Mouse (Mus musculus) embryo, embryonic 9.5 days (tissue): Measurements from ENCODE around the gene Mecom.

ENCODE experiments used
- DNase-seq: peaks from one replicate; pipeline ENCODE4 v3.0.0-alpha.2; 2017; ENCODE audit errors: extremely low spot score

The Mecom gene

DNA sequence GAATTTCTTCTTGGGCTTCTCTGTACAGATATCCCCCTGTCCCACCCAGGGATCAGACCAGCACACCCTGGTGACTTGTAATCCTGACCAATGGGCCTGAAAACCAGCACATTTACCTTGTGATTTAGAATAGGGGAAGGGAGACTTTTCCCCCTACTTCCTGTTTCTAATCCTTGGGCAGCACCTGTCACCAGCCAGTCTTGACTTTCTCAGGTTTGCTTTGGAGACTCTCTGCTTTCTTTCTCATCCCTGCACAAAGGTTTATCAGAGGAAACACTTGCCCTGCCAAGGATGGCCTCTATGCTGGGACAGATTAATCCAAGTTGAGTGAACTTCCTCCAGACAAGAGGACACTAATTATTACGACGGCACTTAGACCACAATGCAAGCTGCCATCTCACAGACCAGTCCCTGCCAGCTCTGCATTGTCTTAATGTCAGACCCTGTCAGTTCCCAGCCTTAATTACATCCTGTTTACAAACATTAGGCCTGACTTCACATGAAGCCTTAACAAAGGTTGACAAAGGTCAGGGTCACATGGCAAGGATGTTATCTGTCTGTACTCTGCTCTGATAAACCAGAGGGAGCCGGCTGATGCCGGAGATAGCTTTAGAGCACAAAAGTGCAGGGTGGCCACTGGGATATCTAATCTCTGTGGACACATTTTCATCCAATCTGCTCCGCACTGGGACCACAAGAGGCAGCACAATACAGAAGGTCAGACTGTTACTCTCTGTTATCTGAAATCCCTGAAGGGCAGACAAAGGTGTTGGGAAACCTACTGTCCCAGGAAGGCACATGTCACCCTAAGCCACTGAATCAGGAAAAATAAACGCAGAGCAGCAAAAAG, 193.7 kb downstream of the Mecom start:
- DNase-seq, result peak; percentile 20

DNA sequence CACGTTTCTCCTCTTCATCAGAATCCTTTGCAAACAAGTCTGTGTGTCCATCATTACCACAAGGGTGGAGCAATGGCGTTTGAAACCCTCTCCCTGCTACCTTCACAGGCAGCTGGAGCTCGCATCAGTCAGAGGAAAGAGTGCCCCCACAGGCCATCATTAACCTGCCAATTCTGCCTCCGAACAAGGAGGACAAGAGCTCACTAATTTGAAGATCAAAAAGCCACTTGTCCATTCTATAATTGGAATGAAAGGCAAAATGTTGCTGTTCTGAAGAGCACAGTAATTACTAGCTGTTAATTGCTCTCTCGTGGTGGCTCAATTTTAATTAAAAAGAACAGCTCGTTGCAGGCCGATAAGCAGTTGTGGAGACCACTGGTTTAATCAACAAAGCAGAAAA, 198.5 kb downstream of the Mecom start:
- peak; percentile 12 for DNase-seq

DNA sequence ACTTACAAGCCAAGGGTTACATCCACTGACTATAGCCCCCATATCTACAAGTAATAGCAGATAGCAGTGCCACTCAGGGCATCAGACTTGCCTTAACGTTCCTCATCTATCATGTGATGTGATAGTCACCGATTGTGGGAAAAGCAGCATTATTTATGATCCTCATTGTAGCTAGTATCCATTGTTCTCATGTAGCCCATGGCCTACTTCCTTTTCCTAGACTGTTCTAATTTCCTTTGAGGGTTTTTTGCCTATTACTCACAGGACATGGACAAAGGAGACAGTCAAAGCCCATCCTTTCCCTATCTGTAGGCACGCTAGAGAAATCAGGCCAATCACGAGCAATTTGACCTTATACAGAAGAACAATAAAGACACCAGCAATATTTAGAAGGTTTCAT, 203.7 kb downstream of the Mecom start:
- no peak for DNase-seq

DNA sequence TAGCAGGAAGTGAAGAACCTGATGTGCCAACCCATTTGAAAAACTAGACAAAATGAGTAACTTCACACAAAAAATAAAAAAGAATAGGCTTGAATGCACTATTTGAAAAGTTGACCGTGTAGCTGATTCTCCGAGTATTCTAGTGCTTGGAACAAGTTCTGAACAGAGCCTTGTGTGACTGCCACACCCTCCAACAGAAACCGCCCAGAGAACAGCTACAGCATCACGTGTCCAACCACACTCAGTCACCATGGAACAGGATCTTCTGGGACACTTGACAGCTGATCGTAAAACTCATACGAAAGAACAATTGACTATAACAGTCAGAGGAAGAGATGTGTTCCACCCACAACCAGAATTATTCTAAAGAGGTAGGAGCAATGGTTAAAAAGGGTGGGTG, 215.5 kb downstream of the Mecom start:
- DNase-seq, result no peak

DNA sequence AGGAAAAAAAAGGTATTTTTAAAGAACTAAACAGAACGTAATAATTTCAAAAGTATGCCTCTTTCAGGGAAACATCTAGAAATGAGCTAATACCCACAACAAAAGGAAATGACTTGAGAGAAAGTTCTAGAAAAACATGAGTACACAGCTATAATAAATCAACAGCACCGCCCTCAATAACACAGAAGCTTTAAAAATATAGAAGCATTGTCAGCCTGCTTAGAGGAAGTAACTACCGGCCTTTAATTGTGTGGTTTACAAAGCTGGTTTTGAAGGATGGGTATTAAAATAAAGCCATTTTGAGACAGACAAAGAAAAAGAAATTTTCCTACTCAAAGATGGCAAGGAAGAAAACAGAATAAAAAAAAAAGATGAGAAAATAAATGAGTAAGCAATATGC, 217.3 kb downstream of the Mecom start:
- DNase-seq, result no peak

DNA sequence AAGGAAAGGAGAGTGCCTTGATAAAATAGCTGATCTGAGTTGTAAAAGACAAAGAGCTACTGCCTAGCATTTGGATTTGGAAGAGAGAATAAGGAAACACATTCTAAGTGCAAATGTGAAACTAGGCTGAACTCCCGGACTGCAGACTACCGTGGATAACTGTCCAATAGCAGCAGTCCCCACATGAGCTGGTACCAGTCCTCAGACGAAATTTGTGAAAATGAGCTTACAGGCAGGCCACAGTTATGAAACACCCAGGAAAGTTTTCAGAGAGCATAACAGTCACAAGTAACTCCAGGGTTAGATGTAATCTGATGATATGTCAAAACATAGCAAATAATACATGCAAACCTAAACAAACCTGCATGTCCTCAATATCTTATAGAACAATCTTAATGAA, 217.8 kb downstream of the Mecom start:
- no peak for DNase-seq

DNA sequence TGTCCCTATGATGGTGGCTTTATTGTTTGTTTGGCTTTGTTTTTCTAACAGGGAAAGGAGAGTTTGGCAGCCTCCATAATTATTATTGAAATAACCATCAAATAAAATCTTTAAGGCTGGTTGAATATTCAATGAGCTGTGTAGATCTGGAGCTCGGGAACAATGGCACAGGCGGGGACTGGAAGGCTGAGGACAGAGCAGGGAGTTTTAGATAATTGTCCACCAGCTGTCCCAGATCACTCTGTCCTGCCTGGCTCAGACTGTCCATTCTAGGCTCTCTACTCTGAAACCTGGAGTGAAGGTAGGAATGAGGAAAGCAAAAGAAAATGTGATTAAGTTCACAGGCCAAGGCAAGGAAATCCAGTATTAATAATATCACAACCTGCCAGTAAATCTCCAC, 232.9 kb downstream of the Mecom start:
- DNase-seq, result no peak

DNA sequence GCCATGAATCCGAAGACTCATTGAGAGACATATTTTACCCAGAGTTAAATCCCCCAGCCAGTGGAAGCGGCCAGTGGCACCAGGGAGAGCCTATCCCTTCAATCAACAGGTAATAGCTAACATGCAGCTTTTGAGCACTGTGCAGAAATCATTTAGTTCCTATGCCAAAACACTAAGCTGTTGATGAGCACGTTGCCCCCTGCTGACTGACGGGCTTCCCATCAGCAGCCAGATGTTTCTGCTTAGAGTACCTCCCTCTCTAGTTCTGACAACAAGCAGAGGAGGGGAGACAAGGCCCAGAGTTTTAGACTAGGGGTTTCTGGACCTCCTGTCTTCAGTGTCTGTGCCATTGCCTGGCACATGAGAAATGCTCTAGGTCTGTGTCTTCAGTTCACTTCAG, 239.7 kb downstream of the Mecom start:
- peak; percentile 24 for DNase-seq

DNA sequence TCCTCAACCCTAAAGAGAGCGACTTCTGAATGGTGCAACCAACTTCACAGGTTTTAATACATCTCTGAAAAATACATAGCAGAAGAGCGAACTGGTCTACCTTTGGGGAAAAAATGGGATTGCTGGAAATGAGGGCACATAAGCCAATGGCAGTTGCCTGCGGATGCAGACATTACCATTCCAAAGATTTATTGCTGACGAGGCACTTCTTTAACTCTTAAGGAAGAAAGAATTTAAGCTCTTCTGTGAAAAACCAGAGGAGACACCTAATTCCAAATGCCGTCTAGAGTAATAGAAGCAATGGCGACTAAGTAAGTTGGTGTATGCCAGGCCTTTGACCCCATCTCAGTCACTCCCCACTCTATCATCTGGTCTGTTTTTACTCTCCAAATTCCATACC, 240.2 kb downstream of the Mecom start:
- no peak for DNase-seq

DNA sequence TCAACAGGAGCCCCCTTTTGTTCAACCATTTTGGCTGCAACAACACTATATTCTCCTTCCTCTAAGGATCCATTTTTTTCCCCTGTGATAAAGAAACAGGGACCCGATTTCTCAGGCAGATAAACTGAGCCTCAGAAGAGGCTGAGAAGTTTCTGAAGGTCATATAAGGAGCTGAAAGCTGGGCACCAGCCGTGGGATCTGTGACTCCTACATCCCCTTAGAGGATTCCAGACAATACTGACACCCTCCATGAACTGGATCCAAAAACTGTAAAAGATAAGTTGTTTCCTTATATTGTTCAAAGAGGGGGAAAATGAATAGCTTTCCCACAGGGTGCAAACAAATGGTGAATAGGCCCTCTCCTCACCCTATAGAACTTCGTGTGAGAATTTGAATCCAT, 241.7 kb downstream of the Mecom start:
- no peak for DNase-seq

DNA sequence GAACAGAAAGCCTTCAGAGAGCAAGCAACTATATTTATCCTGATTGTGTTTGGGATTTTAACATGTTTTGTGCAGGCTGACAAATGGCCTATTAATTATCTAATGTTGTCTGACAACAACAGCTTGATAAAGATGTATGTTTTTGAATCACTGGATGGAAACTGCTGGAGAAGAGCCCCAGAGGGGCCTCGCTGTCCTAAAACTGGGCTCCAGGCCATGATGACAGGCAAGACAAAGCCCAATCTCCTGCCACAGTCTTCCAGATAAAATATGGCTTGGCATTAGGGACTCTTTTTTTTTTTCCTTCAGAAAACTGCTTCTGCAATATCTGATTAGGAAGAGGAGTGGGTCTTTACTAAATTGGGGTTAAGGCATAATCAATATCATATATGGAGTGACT, 248.3 kb downstream of the Mecom start:
- DNase-seq, result no peak

DNA sequence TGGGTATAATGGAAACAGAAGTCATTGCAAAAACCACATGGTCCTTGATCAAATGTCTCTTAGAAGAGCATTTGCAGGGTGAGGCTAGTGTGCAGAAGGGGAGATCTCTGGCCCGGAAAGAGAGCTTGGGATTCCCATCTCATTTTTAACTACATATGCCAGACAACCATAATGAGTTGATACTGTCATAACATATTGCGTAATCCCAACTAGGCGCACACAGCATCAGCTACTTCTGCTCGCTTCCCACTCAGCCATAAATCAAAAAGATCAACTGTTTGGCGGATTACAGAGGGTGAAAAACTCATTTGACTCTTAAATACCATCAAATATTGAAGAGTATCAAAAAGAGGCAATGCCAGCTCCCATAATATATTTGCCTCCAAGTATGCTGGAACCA, 253.4 kb downstream of the Mecom start:
- no peak for DNase-seq

DNA sequence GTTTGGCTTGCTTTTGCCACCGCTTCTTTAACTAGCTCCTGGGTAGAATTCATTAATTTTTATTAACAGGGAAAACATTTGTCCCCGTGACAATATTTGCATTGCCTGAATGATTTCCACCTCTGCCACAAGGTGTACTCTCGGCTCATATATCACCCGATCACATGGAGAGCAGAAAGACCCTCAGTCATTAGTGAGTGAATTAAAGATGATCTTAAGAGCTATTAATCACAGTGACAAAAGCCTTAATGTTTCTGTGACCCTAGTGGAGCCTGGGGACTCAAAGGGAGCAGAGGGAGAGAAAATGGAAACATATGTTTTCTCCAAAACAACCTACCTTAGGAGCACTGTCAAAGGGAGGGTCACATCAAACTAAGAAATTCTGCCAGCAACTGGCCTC, 261.3 kb downstream of the Mecom start:
- DNase-seq, result no peak

DNA sequence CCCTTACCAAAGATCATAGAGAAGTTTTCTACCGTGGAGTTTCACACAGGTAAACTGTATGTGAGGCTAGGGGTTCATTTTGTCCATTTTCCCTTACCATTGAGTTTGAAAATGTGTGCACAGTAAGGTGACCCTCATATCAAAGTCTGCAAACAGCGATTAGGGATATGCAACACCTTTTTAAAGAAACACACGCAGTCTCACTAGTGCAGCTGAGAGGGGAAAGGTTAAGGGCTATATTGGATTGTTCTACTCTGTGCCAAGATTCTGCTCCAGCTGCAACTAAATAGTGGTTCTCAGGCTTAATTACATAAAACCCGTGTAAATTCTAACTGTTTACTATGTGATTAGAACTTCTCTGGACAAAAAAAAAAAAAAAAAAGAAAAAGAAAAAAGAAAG, 263.7 kb downstream of the Mecom start:
- DNase-seq, result no peak

DNA sequence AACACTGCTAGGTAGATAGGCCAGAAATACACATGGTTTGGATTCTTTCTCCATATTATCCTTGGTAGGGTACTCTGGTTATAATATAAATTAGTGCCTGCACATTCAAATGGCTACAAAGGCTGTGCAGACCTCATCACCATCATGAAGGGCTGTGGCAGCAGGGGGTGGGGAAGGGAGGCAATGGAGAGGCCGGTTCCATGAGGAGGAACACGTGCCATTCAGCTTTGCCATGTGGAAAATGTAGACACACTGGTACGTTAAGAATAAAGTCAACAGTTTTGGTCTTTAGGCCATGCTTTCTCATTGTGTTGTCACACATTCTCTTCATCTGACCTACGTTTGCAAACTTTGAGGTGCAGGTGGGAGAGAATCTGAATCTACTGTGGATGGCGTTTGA, 264.2 kb downstream of the Mecom start:
- no peak for DNase-seq

DNA sequence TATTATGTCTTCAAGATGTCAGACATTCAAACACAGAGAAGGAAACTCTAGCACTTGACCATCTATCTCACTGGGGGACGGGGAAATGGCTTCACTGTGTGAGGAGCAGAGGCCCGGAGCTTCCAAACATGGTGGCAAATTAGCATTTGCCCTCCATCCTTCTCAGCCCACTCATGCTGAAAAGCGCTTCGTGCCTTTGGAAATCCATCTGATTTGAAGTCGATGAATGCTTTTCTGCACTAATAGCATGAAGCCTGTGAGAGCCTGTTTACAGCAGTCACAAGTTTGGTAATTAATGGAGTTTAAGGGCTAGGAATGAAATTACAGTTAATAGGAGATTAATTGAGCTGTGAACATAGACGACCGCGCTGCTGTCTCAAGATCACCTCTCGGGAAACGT, 270.2 kb downstream of the Mecom start:
- no peak for DNase-seq

DNA sequence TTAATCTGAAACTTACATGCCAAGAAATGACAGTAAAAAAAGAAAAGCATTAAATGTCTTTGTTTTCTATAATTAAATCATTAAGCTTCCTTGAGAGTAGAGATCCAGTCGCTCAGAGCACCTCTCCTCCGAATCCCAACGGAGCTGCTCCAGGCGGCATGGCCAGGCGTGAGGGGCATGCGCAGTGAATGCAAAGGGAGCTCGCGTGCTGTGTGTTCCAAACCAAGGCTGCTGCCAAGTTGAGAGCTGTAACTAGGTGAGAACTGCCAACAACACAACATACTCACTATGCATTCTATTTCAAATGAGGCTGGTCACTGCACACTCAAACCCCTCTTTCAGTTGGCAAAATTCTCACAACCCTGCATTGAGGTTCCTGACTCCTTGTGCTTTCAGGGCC, 271.7 kb downstream of the Mecom start:
- DNase-seq, result no peak

DNA sequence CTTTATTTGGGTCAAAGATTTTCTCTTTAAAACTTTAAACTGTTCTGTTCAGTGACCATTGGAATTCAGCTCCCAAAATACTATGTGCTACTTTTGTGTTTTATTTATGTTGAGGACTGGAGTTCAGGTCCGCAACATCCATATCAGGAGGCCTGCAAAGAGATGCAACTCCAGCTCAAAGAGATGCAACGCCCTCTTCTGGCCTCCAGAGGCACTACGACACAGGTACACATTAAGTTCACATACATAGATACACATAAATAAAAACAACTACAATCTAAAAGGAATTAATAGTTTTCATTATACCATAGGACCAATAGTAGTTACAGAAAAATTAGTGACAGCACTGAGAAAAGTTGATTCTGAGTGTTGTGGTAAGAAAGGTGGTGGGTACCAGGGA, 278.6 kb downstream of the Mecom start:
- no peak for DNase-seq

DNA sequence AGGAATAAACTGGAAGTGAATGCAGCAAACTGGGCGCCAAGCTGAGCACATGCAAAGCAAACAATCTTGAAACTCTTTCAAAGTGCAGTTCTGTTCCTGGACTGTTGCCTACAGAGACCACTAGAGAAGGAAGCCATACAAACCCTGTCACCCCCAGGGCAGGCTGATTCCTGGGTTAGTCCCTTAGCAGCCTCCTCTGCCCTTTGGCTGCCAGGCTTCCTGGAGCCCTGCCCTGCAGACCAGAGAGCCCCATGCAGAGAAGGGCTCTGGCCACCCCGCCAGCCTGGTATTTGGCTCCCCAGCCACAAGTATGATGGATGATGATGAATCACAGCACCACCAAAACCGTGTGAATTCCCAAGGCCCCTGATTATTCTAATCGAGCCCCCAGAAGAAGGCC, 286.9 kb downstream of the Mecom start:
- no peak for DNase-seq

DNA sequence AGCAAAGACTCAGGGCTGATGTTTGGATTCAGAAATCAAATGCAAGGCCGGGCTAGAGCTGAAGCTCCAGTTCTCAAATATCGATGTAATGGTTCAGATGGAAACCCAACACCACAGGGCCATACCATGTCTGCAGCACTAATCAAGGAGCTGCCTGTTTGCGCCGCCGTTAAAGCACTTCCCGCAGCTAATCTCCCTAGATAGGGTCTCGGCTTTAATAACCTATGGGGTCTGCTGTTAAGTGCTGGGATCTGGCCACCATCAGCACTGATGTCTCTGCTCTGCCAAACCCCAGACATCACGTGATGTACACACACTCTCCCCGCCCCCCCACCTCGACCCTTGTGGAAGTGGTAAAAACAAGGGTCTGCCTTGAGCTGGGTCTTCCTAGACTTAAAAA, 289.4 kb downstream of the Mecom start:
- DNase-seq, result peak; percentile 28

DNA sequence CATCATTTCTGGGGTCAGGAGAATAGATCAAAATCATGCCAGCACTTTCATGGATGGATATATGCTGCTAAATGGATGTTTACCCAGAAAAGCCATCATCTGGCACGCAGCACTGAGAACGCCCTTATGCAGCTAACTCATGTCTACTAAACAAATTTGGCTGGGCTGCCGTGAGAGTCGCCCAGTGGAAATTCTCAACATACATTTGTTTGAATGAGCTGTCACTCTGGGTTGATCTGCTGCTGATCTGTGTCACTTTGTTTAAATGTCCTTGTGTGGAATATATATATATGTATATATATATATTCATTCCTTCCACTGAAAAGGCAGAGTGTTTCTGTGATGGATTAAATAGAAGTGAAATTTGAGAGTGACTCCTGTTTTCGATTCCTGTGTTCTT, 290.0 kb downstream of the Mecom start:
- DNase-seq, result no peak

DNA sequence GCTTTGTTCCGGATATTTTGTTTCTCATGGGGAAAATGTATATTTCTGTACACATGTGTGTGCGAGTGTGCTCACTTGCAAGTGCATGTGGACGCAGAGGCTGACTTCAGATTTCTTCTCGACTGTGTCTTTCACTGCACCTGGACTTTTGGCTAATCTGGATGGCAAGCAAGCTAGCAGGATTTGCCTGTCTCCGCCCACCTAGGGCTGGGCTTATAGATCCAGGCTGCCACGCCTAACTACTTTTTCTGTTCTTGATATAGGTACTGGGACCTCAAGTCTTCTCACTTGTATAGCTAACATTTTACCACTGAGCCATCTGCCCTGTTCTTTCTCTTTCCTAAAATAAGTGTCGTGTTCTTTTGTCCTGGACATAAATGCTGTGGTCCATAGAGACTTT, 290.9 kb downstream of the Mecom start:
- DNase-seq, result no peak

DNA sequence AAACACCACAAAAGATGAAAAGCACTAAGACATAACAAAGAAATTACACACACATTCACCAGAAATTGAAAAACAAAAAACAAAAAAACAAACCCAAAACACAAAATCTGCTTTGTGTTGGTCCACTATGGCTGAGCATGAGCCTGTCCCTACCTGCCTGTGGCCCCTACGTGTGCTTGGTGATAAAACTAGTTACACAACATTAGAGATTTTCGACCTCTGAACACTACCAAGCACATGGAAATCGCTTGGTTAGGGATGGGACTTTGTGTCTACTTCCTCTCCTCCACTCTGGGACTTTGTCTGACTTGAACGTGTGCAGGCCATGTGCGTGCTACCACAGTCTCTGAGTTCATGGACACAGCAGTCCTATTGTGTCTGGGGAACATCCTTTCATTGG, 292.0 kb downstream of the Mecom start:
- DNase-seq, result no peak

DNA sequence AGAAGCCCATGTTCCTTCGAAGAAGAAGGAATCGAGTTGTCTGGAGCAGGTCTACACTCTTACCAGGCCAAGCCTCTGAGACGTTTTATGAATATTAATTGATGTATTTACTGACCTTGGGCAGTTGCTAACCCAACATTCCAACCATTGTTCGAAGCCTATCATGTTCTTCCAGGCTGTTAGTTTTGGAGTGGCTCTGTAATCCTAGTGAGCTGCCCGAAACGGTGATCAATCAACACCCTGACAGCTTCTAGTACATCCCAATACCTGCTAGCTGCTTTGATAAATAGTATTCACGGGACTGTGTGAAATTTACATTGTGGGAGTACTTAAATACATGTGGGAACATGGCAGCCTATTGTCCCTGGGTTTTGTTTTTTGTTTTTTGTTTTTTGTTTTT, 293.4 kb downstream of the Mecom start:
- DNase-seq, result no peak
